Mouse (Mus musculus) gonadal fat pad, adult 2 months (tissue): ENCODE data around the gene Vgf. TPM values are rescaled to one million over a fixed set of nuclear protein-coding genes. Genes with fewer than 3 reads are reported as not detected.
A peak's percentile ranks its signal among the peaks of the same experiment; 100 is the strongest.

Experiments
- DNase-seq: peaks from one replicate; pipeline ENCODE4 v3.0.0-alpha.2; 2012; ENCODE audit warnings: low read depth
- polyA plus RNA-seq: library from polyadenylated mRNA; depleted of rRNA; stranded (reverse); fragments of >200 nt; gene quantifications from 2 replicates; pipeline ENCODE4 v1.2.3, GENCODE M21; 2012; rRNA removed

The Vgf gene
- polyA plus RNA-seq, 1 experiment = not detected

- peak; percentile 77 for DNase-seq
Measured at GRCm38 (mm10) chr5:137072079-137072960, 46.1 kb downstream of the Vgf start, which contains the start of gene Serpine1. Serpine1 (minus strand) TSS chr5:137072268.

GRCm38 (mm10) chr5:137073141-137073540, 46.9 kb downstream of the Vgf start:
- no peak for DNase-seq

- no peak for DNase-seq
Measured at GRCm38 (mm10) chr5:137074191-137074651, 48.0 kb downstream of the Vgf start.

- no peak for DNase-seq
Measured at GRCm38 (mm10) chr5:137075726-137076125, 49.5 kb downstream of the Vgf start.

- no peak for DNase-seq
Measured at GRCm38 (mm10) chr5:137076191-137076930, 50.2 kb downstream of the Vgf start.

GRCm38 (mm10) chr5:137077187-137077586, 51.0 kb downstream of the Vgf start:
- DNase-seq = no peak

GRCm38 (mm10) chr5:137078041-137078440, 51.8 kb downstream of the Vgf start:
- DNase-seq = no peak

GRCm38 (mm10) chr5:137078616-137079015, 52.4 kb downstream of the Vgf start:
- DNase-seq = no peak

GRCm38 (mm10) chr5:137079849-137080248, 53.7 kb downstream of the Vgf start:
- no peak for DNase-seq

Other genes starting within 250 kb of the Vgf start
- 1.1 and 1.3 TPM in 2 replicates for gene Col26a1, start 143.2 kb upstream of the Vgf start, polyA plus RNA-seq
- 16.9 and 21.2 TPM in 2 replicates for gene Ift22, start 118.2 kb upstream of the Vgf start, polyA plus RNA-seq
- gene Fis1, start 73.1 kb upstream of the Vgf start, polyA plus RNA-seq = 163 and 173 TPM in 2 replicates
- gene Cldn15, start 59.8 kb upstream of the Vgf start, polyA plus RNA-seq = 24.6 and 37.4 TPM in 2 replicates
- 66.5 and 85.1 TPM in 2 replicates for gene Plod3, start 39.4 kb upstream of the Vgf start, polyA plus RNA-seq
- 52.4 and 52.9 TPM in 2 replicates for gene Znhit1, start 38.4 kb upstream of the Vgf start, polyA plus RNA-seq
- gene Ap1s1, start 19.7 kb downstream of the Vgf start, polyA plus RNA-seq = 43.7 and 60.2 TPM in 2 replicates
- gene Serpine1, start 45.9 kb downstream of the Vgf start, polyA plus RNA-seq = 6.6 and 9.2 TPM in 2 replicates
- gene Trim56, start 89.8 kb downstream of the Vgf start, polyA plus RNA-seq = 7.2 and 12.7 TPM in 2 replicates
- 0.23 TPM in 1 of 2 replicates, not detected in the other for gene Muc3, start 122.9 kb downstream of the Vgf start, polyA plus RNA-seq
- gene Muc3a, start 186.0 kb downstream of the Vgf start, polyA plus RNA-seq = 0.62 and 0.96 TPM in 2 replicates